Mouse (Mus musculus) spleen, postnatal 36 days (tissue): Measurements from ENCODE around the gene Gm13697.

ENCODE experiments used
- DNase-seq, 2 experiments: peaks; one replicate each; pipeline ENCODE4 v3.0.0; 2022; ENCODE audit warnings: low spot score in 2 of 2, mixed read lengths in 1 of 2

Gene Gm13697

GRCm38 (mm10) chr2:84032505-84032904, 48.0 kb downstream of the Gm13697 start:
- no peak for DNase-seq

GRCm38 (mm10) chr2:84035997-84036396, 51.5 kb downstream of the Gm13697 start:
- no peak for DNase-seq
